Mouse (Mus musculus) forebrain, embryonic 10.5 days (tissue): ENCODE results near the gene Olfr314. TPM values are rescaled to one million over a fixed set of nuclear protein-coding genes. Genes with fewer than 3 reads are reported as not detected.
"Not testable (repeated sequence)": the region's sequence is repeated elsewhere in the genome, so short reads cannot be mapped to it uniquely, and the experiment has no call there.

Experiments
- DNase-seq: peaks from one replicate; pipeline ENCODE4 v3.0.0-alpha.2; 2017; ENCODE audit warnings: low spot score; ENCODE audit errors: extremely low spot score
- H3K27ac ChIP-seq: fragments of 300-500 bp; sonication (generic); 2 replicates; pipeline ENCODE4 v1.5.1; 2016; ENCODE audit warnings: mild to moderate bottlenecking
- H3K27me3 ChIP-seq: fragments of 300-500 bp; sonication (generic); 2 replicates; pipeline ENCODE4 v1.6.1; 2016; ENCODE audit warnings: mild to moderate bottlenecking; ENCODE audit not compliant: poor library complexity, severe bottlenecking
- H3K36me3 ChIP-seq: fragments of 300-500 bp; sonication (generic); replicated peaks from 2 replicates; pipeline ENCODE4 v1.6.1; 2016; ENCODE audit warnings: mild to moderate bottlenecking, moderate library complexity
- H3K4me1 ChIP-seq: fragments of 300-500 bp; sonication (generic); 2 replicates; pipeline ENCODE4 v1.6.1; 2016
- H3K4me3 ChIP-seq: fragments of 300-500 bp; sonication (generic); 2 replicates; pipeline ENCODE4 v1.5.1; 2016; ENCODE audit warnings: mild to moderate bottlenecking, moderate library complexity
- H3K9me3 ChIP-seq: fragments of 300-500 bp; sonication (generic); 2 replicates; pipeline ENCODE4 v1.6.1; 2016; ENCODE audit warnings: mild to moderate bottlenecking, moderate library complexity
- WGBS: fragments of 180-500 bp; shearing (Covaris S2); methylation state at CpG from one replicate; pipeline ENCODE4 v1.1.7; 2016; 5-methylcytosine and 5-hydroxymethylcytosine counted together
- polyA plus RNA-seq: library from polyadenylated mRNA; unstranded; fragments of >200 nt; fragmentation: Nextera tagmentation; extraction: Ambion mirVana; gene quantifications from 2 replicates; pipeline ENCODE4 v1.2.1, GENCODE M21; 2016

Gene Olfr314
- polyA plus RNA-seq, result not detected in 2 replicates

DNA sequence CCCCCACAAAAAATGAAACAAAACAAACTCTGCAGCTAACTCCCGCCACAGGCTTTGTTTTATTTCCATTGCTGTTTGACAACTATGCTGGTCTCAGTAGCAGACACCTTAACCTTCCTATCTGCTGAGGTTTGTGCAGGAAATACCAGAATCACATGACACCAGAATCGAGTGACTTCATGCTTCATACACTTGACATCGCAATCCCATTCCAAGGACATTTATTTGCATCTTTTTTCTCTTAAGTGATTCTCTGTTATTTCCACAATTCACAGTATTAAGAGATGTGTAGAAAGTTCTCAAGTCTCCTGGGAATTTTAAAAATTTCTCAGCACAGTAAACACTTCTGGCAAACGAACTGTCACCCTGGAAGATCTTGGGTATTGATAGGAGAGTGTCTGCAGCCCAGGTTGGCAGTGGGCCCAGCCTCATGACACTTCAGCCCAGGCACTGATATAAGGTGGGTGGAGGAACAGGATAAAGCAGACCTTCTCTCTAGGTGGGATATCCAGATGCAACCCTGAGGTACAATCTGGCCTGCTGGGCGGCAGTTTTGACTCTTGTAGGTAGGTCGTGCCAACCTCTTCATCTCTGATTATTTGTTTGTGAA, at the start of gene Olfr314:
Gene Olfr314, plus strand, starts transcription at position 473 of the 610 bp plus-strand sequence.
- Histone ChIP-seq H3K27me3 (no peaks in the 10 kb centered on the region), H3K4me3 (no peak within 1 kb of the TSS), H3K4me1 (no peaks in the 10 kb centered on the region), H3K27ac (no peak within 1 kb of the TSS), H3K9me3 (no peaks in the 10 kb centered on the region), H3K36me3 (no peaks in the 10 kb centered on the region)
- DNase-seq, result no peak
- 90% methylated on average over 6 of the region's 6 CpGs for WGBS

- Histone ChIP-seq H3K27ac (no peak overlapping the region), H3K9me3 (no peaks in the 10 kb centered on the region), H3K4me1 (no peaks in the 10 kb centered on the region), H3K36me3 (no peaks in the 10 kb centered on the region), H3K27me3 (no peaks in the 10 kb centered on the region), H3K4me3 (no peak overlapping the region)
- 81% methylated on average over 3 of the region's 3 CpGs for WGBS
- no peak for DNase-seq
Measured at GRCm38 (mm10) chr11:58733372-58733771, 49.4 kb upstream of the Olfr314 start.

- no peaks in the 10 kb centered on the region for H3K27me3 ChIP-seq
- no peak for DNase-seq
- no peak within 1 kb of the TSS for H3K27ac ChIP-seq
- H3K9me3 ChIP-seq, result no peaks in the 10 kb centered on the region
- WGBS, result 80% methylated on average over 4 of the region's 4 CpGs
- H3K4me3 ChIP-seq, result no peak within 1 kb of the TSS
- no peaks in the 10 kb centered on the region for H3K36me3 ChIP-seq
- H3K4me1 ChIP-seq, result no peaks in the 10 kb centered on the region
Measured at GRCm38 (mm10) chr11:58738792-58739262, 43.9 kb upstream of the Olfr314 start, which contains the start of gene Olfr317. Gene Olfr317, minus strand, starts transcription at chr11:58739212.

DNA sequence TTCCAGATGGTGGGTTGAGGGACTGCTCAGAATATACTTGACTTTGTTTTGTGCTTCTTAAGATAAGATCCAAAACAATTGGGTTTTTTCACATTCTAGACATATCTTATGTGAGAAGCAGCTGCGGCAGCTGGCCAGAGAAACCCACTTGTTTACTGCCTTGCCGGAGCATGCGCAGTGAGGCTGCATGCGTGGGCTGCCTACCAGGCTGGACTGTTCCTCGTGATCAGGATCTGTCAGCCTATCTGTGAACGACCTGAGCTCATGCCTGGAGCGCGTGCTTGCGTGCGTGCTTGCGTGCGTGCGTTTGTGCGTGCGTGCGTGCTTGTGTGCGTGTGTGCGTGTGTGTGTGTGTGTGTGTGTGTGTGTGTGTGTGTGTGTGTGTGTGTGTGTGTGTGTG, 31.7 kb upstream of the Olfr314 start:
- WGBS, result 78% methylated on average over 18 of the region's 18 CpGs
- DNase-seq, H3K27ac ChIP-seq, H3K4me1 ChIP-seq, H3K36me3 ChIP-seq, H3K4me3 ChIP-seq, H3K27me3 ChIP-seq, H3K9me3 ChIP-seq: not testable (repeated sequence)

DNA sequence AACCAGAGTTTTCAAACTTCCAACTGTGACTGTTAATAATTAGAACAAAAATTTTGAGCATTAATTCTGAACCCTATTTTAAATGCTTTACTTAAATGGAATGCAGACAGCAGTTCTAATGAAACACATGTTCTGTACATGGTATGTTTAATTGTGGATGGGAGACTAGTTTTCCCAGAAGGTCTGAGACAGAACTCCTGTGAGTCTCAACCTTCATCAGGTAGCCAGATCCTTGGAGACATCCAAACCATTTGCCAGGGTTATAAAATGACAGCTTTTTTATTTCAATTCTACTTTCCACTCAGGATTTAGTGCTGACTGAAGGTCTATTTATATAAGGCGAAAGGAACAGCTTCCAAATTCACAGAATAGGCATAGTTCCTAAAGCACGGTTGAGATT, 30.3 kb upstream of the Olfr314 start, which contains the start of gene Olfr316:
Gene Olfr316, plus strand, starts transcription at position 301 of the 400 bp plus-strand sequence.
- Histone ChIP-seq H3K27ac (no peak within 1 kb of the TSS), H3K4me3 (no peak within 1 kb of the TSS), H3K4me1 (no peaks in the 10 kb centered on the region), H3K9me3 (no peaks in the 10 kb centered on the region), H3K27me3 (no peaks in the 10 kb centered on the region), H3K36me3 (no peaks in the 10 kb centered on the region)
- no peak for DNase-seq
- WGBS, result 97% methylated on average over 2 of the region's 2 CpGs

DNA sequence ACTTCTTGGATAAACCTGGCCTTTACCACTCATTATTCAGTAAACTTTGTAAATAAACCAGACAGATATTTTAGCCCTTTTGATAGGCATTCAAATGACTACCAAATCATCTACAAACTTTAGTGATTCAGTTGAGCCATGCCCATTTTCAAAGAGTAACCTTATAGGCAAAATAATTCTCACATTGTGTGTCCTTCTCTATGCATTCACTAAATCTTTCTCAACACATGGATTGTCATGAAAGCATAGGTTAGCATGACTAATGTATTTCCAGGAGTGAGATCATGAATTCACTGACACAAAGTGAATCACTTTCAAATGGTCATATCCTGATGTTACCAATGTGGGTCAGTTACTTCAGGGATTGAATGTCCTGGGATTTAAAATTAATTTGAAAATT, 9.9 kb upstream of the Olfr314 start, which contains the start of gene Olfr315:
Gene Olfr315, plus strand, starts transcription at position 301 of the 400 bp plus-strand sequence.
- Histone ChIP-seq H3K4me3 (no peak within 1 kb of the TSS), H3K27me3 (no peaks in the 10 kb centered on the region), H3K9me3 (no peaks in the 10 kb centered on the region), H3K27ac (no peak within 1 kb of the TSS), H3K36me3 (no peaks in the 10 kb centered on the region), H3K4me1 (no peaks in the 10 kb centered on the region)
- no peak for DNase-seq

DNA sequence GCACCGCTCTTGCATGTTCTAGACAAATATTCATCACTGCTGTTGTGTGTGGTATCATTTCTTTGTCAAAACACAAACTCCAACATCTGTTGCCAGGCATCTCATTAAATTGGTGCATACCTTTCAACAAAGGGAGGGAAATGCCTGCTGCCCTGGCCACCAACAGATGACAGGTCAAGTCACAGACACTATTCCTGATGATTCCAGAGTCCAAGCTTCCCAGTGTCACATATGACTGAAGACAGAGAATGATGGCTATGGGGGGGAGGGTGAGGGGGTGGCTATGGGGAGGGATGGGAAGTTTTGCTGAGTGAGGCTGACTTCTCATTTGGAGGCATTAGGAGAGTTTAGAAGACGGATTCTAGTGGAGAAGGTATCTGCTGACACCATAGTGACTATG, 1.4 kb downstream of the Olfr314 start:
- Histone ChIP-seq H3K4me1 (0 out of 2 replicates have a peak, but pooled peaks cover under 1% of the 10 kb centered on the region), H3K27ac (no peak overlapping the region), H3K36me3 (no peaks in the 10 kb centered on the region), H3K9me3 (no peaks in the 10 kb centered on the region), H3K4me3 (no peak overlapping the region), H3K27me3 (no peaks in the 10 kb centered on the region)
- no peak for DNase-seq
- 92% methylated on average over 2 of the region's 2 CpGs for WGBS

- 93% methylated on average over 10 of the region's 10 CpGs for WGBS
- 0 out of 2 replicates have a peak, but pooled peaks cover 8% of the 10 kb centered on the region for H3K4me1 ChIP-seq
- no peaks in the 10 kb centered on the region for H3K36me3 ChIP-seq
- H3K27ac ChIP-seq, result no peak overlapping the region
- no peaks in the 10 kb centered on the region for H3K9me3 ChIP-seq
- H3K4me3 ChIP-seq, result no peak overlapping the region
- no peak for DNase-seq
- H3K27me3 ChIP-seq, result no peaks in the 10 kb centered on the region
Measured at GRCm38 (mm10) chr11:58787651-58788050, 4.9 kb downstream of the Olfr314 start.

- no peak for DNase-seq
- H3K4me1 ChIP-seq, result 0 out of 2 replicates have a peak, but pooled peaks cover 8% of the 10 kb centered on the region
- WGBS, result 91% methylated on average over 8 of the region's 8 CpGs
- H3K9me3 ChIP-seq, result no peaks in the 10 kb centered on the region
- H3K27ac ChIP-seq, result no peak overlapping the region
- no peaks in the 10 kb centered on the region for H3K36me3 ChIP-seq
- no peaks in the 10 kb centered on the region for H3K27me3 ChIP-seq
- H3K4me3 ChIP-seq, result no peak overlapping the region
Measured at GRCm38 (mm10) chr11:58788346-58788745, 5.6 kb downstream of the Olfr314 start.

- Histone ChIP-seq H3K27me3 (no peaks in the 10 kb centered on the region), H3K4me1 (0 out of 2 replicates have a peak, but pooled peaks cover 8% of the 10 kb centered on the region), H3K36me3 (no peaks in the 10 kb centered on the region), H3K9me3 (no peaks in the 10 kb centered on the region), H3K4me3 (no peak overlapping the region), H3K27ac (no peak overlapping the region)
- no peak for DNase-seq
- WGBS, result 25% methylated on average over 3 of the region's 3 CpGs
Measured at GRCm38 (mm10) chr11:58789532-58789931, 6.8 kb downstream of the Olfr314 start.

GRCm38 (mm10) chr11:58790053-58790452, 7.3 kb downstream of the Olfr314 start:
- H3K4me1 ChIP-seq, result 0 out of 2 replicates have a peak, but pooled peaks cover 8% of the 10 kb centered on the region
- no peak overlapping the region for H3K4me3 ChIP-seq
- no peaks in the 10 kb centered on the region for H3K27me3 ChIP-seq
- no peaks in the 10 kb centered on the region for H3K9me3 ChIP-seq
- no peak for DNase-seq
- 64% methylated on average over 2 of the region's 2 CpGs for WGBS
- H3K36me3 ChIP-seq, result no peaks in the 10 kb centered on the region
- no peak overlapping the region for H3K27ac ChIP-seq

DNA sequence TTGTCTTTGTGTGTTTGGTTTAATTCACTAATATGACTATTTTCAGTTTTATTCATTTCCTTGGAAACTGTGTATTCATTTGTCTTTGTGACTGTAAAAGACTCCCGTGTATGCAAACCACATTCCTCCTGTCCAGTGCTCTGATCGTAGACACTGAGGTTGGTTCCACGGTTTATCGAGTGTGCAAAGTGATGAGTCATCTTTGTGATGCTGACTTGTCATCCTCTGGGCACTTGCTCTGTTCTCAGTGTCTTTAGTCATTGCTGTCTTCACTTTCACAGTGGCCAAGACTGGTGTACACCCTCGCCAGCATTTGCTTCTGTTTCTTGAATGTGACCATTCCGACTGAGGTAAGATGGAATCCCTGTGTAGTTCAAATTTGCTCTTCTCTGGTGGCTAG, 7.9 kb downstream of the Olfr314 start:
- no peak overlapping the region for H3K27ac ChIP-seq
- H3K36me3 ChIP-seq, result no peaks in the 10 kb centered on the region
- H3K4me3 ChIP-seq, result no peak overlapping the region
- 0 out of 2 replicates have a peak, but pooled peaks cover 8% of the 10 kb centered on the region for H3K4me1 ChIP-seq
- H3K9me3 ChIP-seq, result no peaks in the 10 kb centered on the region
- no peaks in the 10 kb centered on the region for H3K27me3 ChIP-seq
- DNase-seq, result no peak
- 90% methylated on average over 6 of the region's 6 CpGs for WGBS

GRCm38 (mm10) chr11:58795856-58796255, 13.1 kb downstream of the Olfr314 start:
- Histone ChIP-seq H3K4me3 (no peak overlapping the region), H3K9me3 (no peaks in the 10 kb centered on the region), H3K36me3 (no peaks in the 10 kb centered on the region), H3K27ac (no peak overlapping the region), H3K27me3 (no peaks in the 10 kb centered on the region), H3K4me1 (no peaks in the 10 kb centered on the region)
- 90% methylated on average over 2 of the region's 2 CpGs for WGBS
- no peak for DNase-seq
